Mouse (Mus musculus): ENCODE results near the gene Rho.

GRCm38 (mm10) chr6:115938798-115939197 is 7.2 kb downstream of the Rho start:
- TF ChIP-seq CTCF (IDR thresholded peaks at IDR 0.05; ENCODE audit: low read depth, low read length): no peak
- no peak for TF ChIP-seq GATA1 (IDR thresholded peaks at IDR 0.05; ENCODE audit: borderline replicate concordance, low read length)
